Mouse (Mus musculus): Measurements from ENCODE around the gene Sgms1.

DNA sequence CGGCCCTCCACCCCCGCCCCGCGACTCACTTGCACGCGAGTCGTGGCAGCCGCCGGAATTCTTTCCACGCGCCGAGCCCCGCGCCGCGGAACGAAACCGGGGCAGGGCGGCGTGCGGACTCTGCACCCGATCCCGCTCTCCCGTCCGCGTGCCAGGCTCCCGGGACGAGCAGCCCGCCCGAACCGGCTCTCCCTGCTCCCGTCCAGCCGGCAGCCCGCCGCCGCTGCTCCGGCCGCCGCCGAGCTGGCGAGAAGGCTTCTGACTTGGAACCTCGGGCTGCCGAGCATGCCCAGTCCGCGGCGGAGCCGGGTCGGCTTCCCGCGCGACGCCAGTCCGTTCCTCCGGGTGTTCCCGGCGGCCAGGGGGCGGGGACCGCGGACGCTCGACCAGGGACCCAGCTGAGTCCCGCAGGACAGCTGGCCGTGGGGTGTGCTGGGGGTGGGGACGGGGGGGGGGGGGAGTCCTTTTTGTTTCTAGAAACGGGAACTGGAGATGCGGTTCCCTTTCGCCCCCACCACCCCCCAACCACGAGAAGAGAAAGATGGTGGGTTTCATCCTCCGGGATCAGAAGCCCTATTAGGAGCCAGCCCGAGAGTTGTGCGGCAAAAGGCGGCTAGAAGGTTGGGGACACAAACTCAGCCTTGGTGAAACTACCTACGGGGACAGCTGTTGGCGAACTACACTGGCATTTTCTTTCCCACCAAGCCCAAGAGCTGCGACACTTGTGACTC is 1.2 kb downstream of the Sgms1 start:
- no peak for TF ChIP-seq FLI1 (IDR thresholded peaks at IDR 0.05; ENCODE audit: low read length)
- no peak for TF ChIP-seq GATA1 (IDR thresholded peaks at IDR 0.05; ENCODE audit: borderline replicate concordance, low read length)
